13 mouse cellular contexts compared by ENCODE assay signal in genomic region chr14:50837236-50837635, GRCm38 (mm10). TPM values are rescaled to one million over a fixed set of nuclear protein-coding genes. Genes with fewer than 3 reads are reported as not detected.
DNase-seq lines count a peak whose midpoint lies in the region; ATAC-seq and TF ChIP-seq lines count a peak whose summit lies in the region.
"Had no signal": no experiment of that assay in that cellular context is flagged by ENCODE, and none has a peak within 500 bp of the region (broad histone marks: within the 10 kb centered on the region; RNA-seq: fewer than 3 reads in every experiment).

No protein-coding gene starts in this region.

- H3K27me3 ChIP-seq in heart, postnatal 0 days (ENCODE audit: control insufficient read depth, insufficient read depth, low read length), result no peaks in the 10 kb centered on the region
- no peaks in the 10 kb centered on the region for H3K27me3 ChIP-seq in heart, embryonic 12.5 days (replicated peaks)
- H3K27me3 ChIP-seq: hindbrain, embryonic 15.5 days; limb, embryonic 15.5 days; neural tube, embryonic 13.5 days had no signal

- no peak for DNase-seq in heart, postnatal 0 days (ENCODE audit: low spot score)
- no peak for DNase-seq in lung, adult 2 months
- DNase-seq in lung, adult 18-20 months, result no peak
- DNase-seq in ZHBTc4 (ENCODE audit: low read depth, low spot score), result peak; percentile 65
- DNase-seq in lung, postnatal 10 days, result peak; percentile 38
- no peak for DNase-seq in urinary bladder, postnatal 14 days (ENCODE audit: low spot score)
- no peak for DNase-seq in frontal cortex, postnatal 14 days (ENCODE audit: low spot score in 2 of 2)

- WGBS in heart, postnatal 0 days, result 47% methylated on average over 6 of the region's 6 CpGs
- 42% methylated on average over 6 of the region's 6 CpGs for WGBS in heart, embryonic 12.5 days
- 75% methylated on average over 6 of the region's 6 CpGs for WGBS in lung, adult 2 months

- no peak for TF ChIP-seq EP300 in heart, postnatal 0 days (IDR thresholded peaks at IDR 0.05; ENCODE audit: low read depth)

- no peak overlapping the region for H3K4me2 ChIP-seq in heart, postnatal 0 days (ENCODE audit: low read depth, low read length)
- H3K4me2 ChIP-seq in heart, embryonic 12.5 days, result no peak overlapping the region
- H3K4me2 ChIP-seq: hindbrain, embryonic 15.5 days; limb, embryonic 15.5 days; neural tube, embryonic 13.5 days had no signal

- H3K27ac ChIP-seq in heart, postnatal 0 days (ENCODE audit: low read depth), result no peak overlapping the region
- H3K27ac ChIP-seq in heart, embryonic 12.5 days (ENCODE audit: poor library complexity, severe bottlenecking), result no peak overlapping the region
- H3K27ac ChIP-seq: hindbrain, embryonic 15.5 days; limb, embryonic 15.5 days; neural tube, embryonic 13.5 days had no signal

- H3K9ac ChIP-seq in heart, postnatal 0 days (replicated peaks; ENCODE audit: low read depth, low read length), result no peak overlapping the region
- H3K9ac ChIP-seq in heart, embryonic 12.5 days, result no peak overlapping the region
- H3K9ac ChIP-seq: hindbrain, embryonic 15.5 days; limb, embryonic 15.5 days; neural tube, embryonic 13.5 days had no signal

- no peaks in the 10 kb centered on the region for H3K4me1 ChIP-seq in heart, postnatal 0 days (ENCODE audit: control insufficient read depth, insufficient read depth)
- H3K4me1 ChIP-seq in heart, embryonic 12.5 days (replicated peaks), result no peaks in the 10 kb centered on the region
- H3K4me1 ChIP-seq in lung, adult 2 months (ENCODE audit: control insufficient read depth, insufficient read depth, low read length), result no peaks in the 10 kb centered on the region
- H3K4me1 ChIP-seq: hindbrain, embryonic 15.5 days; limb, embryonic 15.5 days; neural tube, embryonic 13.5 days had no signal

- no peak overlapping the region for H3K4me3 ChIP-seq in heart, postnatal 0 days (ENCODE audit: low read depth, low read length)
- H3K4me3 ChIP-seq in heart, embryonic 12.5 days, result no peak overlapping the region
- H3K4me3 ChIP-seq in lung, adult 2 months (replicated peaks; ENCODE audit: extremely low read depth, low read depth, low read length), result no peak overlapping the region
- H3K4me3 ChIP-seq: hindbrain, embryonic 15.5 days; limb, embryonic 15.5 days; neural tube, embryonic 13.5 days had no signal

- peak; percentile 48 for TF ChIP-seq CTCF in heart, postnatal 0 days (IDR thresholded peaks at IDR 0.05; ENCODE audit: low read depth)
- 0 out of 2 replicates have a peak, but pooled peaks have one; percentile 15 for TF ChIP-seq CTCF in lung, adult 2 months (IDR thresholded peaks at IDR 0.05; ENCODE audit: insufficient read depth, low read length)

- no peak for TF ChIP-seq POLR2A in lung, adult 2 months (IDR thresholded peaks at IDR 0.05; ENCODE audit: borderline replicate concordance, extremely low read depth, low read depth, low read length)

- no peak for ATAC-seq in heart, postnatal 0 days (ENCODE audit: insufficient read depth, low read depth)
- no peak for ATAC-seq in heart, embryonic 12.5 days (ENCODE audit: insufficient number of reproducible peaks, low FRiP score)
- ATAC-seq: forebrain, embryonic 14.5 days had no signal

- peaks cover 44% of the 10 kb centered on the region for H3K36me3 ChIP-seq in heart, postnatal 0 days (replicated peaks; ENCODE audit: control insufficient read depth, insufficient read depth, low read length)
- peaks cover 59% of the 10 kb centered on the region for H3K36me3 ChIP-seq in heart, embryonic 12.5 days
- H3K36me3 ChIP-seq: hindbrain, embryonic 15.5 days had no signal

- no peaks in the 10 kb centered on the region for H3K9me3 ChIP-seq in heart, postnatal 0 days (replicated peaks; ENCODE audit: control insufficient read depth, low read length)
- no peaks in the 10 kb centered on the region for H3K9me3 ChIP-seq in heart, embryonic 12.5 days (replicated peaks)
- H3K9me3 ChIP-seq: G1E; hindbrain, embryonic 15.5 days; limb, embryonic 15.5 days; neural tube, embryonic 13.5 days had no signal

RNA-seq across cellular contexts. Expression of gene Parp2, which starts 29.6 kb away (rescaled TPM):
- 10.7 and 11.2 TPM in 2 replicates for total RNA-seq in heart, postnatal 0 days (2014; rRNA removed; ENCODE audit: low replicate concordance)
- 20.4 and 24.4 TPM in 2 replicates for polyA plus RNA-seq in heart, postnatal 0 days (2015; fragmentation: Nextera tagmentation; extraction: Ambion mirVana)
- 40.4 and 41.2 TPM in 2 replicates for polyA plus RNA-seq in heart, embryonic 12.5 days (2016; fragmentation: Nextera tagmentation; extraction: Ambion mirVana)
- 9.6 and 17.4 TPM in 2 replicates for polyA plus RNA-seq in lung, adult 2 months (2012; rRNA removed)

RNA-seq across cellular contexts. Expression of gene Ccnb1ip1, which starts 29.7 kb away (rescaled TPM):
- not detected in 2 replicates for total RNA-seq in heart, postnatal 0 days (2014; rRNA removed; ENCODE audit: low replicate concordance)
- not detected in 2 replicates for polyA plus RNA-seq in heart, postnatal 0 days (2015; fragmentation: Nextera tagmentation; extraction: Ambion mirVana)
- not detected in 2 replicates for polyA plus RNA-seq in heart, embryonic 12.5 days (2016; fragmentation: Nextera tagmentation; extraction: Ambion mirVana)
- not detected in 2 replicates for polyA plus RNA-seq in lung, adult 2 months (2012; rRNA removed)
- polyA plus RNA-seq: hindbrain, embryonic 15.5 days; limb, embryonic 15.5 days; neural tube, embryonic 13.5 days had no signal

RNA-seq across cellular contexts. Expression of gene Tep1, which starts 33.1 kb away (rescaled TPM):
- total RNA-seq in heart, postnatal 0 days (2014; rRNA removed; ENCODE audit: low replicate concordance), result 10.8 and 29.3 TPM in 2 replicates
- polyA plus RNA-seq in heart, postnatal 0 days (2015; fragmentation: Nextera tagmentation; extraction: Ambion mirVana), result 4.7 and 6.1 TPM in 2 replicates
- polyA plus RNA-seq in heart, embryonic 12.5 days (2016; fragmentation: Nextera tagmentation; extraction: Ambion mirVana), result 6.0 and 6.1 TPM in 2 replicates
- polyA plus RNA-seq in lung, adult 2 months (2012; rRNA removed), result 28.1 and 28.6 TPM in 2 replicates

RNA-seq across cellular contexts. Expression of gene Ttc5, which starts 51.9 kb away (rescaled TPM):
- total RNA-seq in heart, postnatal 0 days (2014; rRNA removed; ENCODE audit: low replicate concordance), result 31.0 and 69.1 TPM in 2 replicates
- 30.9 and 31.9 TPM in 2 replicates for polyA plus RNA-seq in heart, postnatal 0 days (2015; fragmentation: Nextera tagmentation; extraction: Ambion mirVana)
- polyA plus RNA-seq in heart, embryonic 12.5 days (2016; fragmentation: Nextera tagmentation; extraction: Ambion mirVana), result 46.1 and 48.1 TPM in 2 replicates
- polyA plus RNA-seq in lung, adult 2 months (2012; rRNA removed), result 22.4 and 32.2 TPM in 2 replicates

Comparison
In these comparisons a context has a peak if more than half of its experiments do, and no peak if none do; other contexts are left out.
1. DNase-seq: peak in ZHBTc4 (single experiment) and lung, postnatal 10 days (single experiment); none in heart, postnatal 0 days (single experiment), lung, adult 2 months (single experiment), lung, adult 18-20 months (0 of 2), urinary bladder, postnatal 14 days (single experiment) and frontal cortex, postnatal 14 days (0 of 2).